Mouse (Mus musculus) cerebellum, adult 2 months (tissue): ENCODE measurements around the gene Masp1. TPM values are rescaled to one million over a fixed set of nuclear protein-coding genes. Genes with fewer than 3 reads are reported as not detected.

Experiments
- DNase-seq, 2 experiments: peaks; one replicate each; pipeline ENCODE4 v3.0.0; 2021
- H3K27ac ChIP-seq: fragments of 200-500 bp; 2 replicates; pipeline ENCODE4 v1.5.1; 2012; ENCODE audit warnings: low read length, control low read depth, inconsistent platforms; ENCODE audit not compliant: insufficient read depth
- H3K27me3 ChIP-seq: fragments of 200-500 bp; 2 replicates; pipeline ENCODE4 v1.6.1; 2012; ENCODE audit warnings: inconsistent platforms, mild to moderate bottlenecking, low read length, moderate library complexity; ENCODE audit not compliant: control insufficient read depth, insufficient read depth
- H3K4me1 ChIP-seq: fragments of 200-500 bp; 2 replicates; pipeline ENCODE4 v1.6.1; 2011; ENCODE audit warnings: low read length; ENCODE audit not compliant: control insufficient read depth, insufficient read depth
- H3K4me3 ChIP-seq: fragments of 200-500 bp; replicated peaks from 2 replicates; pipeline ENCODE3; 2011; ENCODE audit warnings: mild to moderate bottlenecking, low read depth, low read length, control low read depth; ENCODE audit not compliant: insufficient read depth
- CTCF ChIP-seq: fragments of 200-500 bp; IDR thresholded peaks from 2 replicates; pipeline ENCODE4 v1.5.1; 2011; ENCODE audit warnings: low read depth, mild to moderate bottlenecking, control low read depth, low read length, moderate library complexity, borderline replicate concordance; ENCODE audit not compliant: insufficient read depth
- POLR2A ChIP-seq: fragments of 200-500 bp; IDR thresholded peaks from 2 replicates; pipeline ENCODE4 v1.6.1; 2011; ENCODE audit warnings: low read length, control low read depth, borderline replicate concordance; ENCODE audit not compliant: insufficient read depth
- WGBS: fragments of 180-500 bp; shearing (Covaris S2); methylation state at CpG from one replicate; pipeline ENCODE4 v1.1.7; 2018; 5-methylcytosine and 5-hydroxymethylcytosine counted together
- polyA plus RNA-seq: library from polyadenylated mRNA; depleted of rRNA; stranded (reverse); fragments of >200 nt; gene quantifications from 2 replicates; pipeline ENCODE4 v1.2.3, GENCODE M21; 2012

The Masp1 gene
- polyA plus RNA-seq, 1 experiment: 13.7 TPM

DNA sequence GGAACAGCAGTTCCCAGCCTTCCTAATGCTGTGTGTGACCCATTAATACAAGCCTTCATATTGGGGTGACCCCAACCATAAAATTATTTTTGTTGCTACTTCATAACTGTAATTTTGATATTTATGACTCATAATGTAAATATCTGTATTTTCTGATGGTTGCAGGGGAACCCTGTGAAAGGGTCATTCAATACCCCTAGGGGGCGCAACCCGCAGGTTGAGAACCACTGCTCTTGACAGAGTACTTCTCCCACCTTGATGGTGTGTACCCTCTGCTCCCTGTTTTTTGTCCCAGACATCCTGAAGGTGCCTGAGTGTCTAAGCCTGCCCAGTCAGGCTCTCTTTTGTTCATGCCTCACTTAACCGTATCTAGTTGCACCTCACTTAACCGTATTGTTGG is 27.2 kb upstream of the Masp1 start:
- Histone ChIP-seq H3K27ac (no peak overlapping the region), H3K27me3 (no peaks in the 10 kb centered on the region; the same call in 1 of the 2 replicates), H3K4me1 (no peaks in the 10 kb centered on the region), H3K4me3 (no peak overlapping the region)
- no peak for DNase-seq
- 91% methylated on average over 4 of the region's 4 CpGs for WGBS
- TF ChIP-seq CTCF (0 out of 2 replicates have a peak, but pooled peaks have one; percentile 5), POLR2A (no peak)

DNA sequence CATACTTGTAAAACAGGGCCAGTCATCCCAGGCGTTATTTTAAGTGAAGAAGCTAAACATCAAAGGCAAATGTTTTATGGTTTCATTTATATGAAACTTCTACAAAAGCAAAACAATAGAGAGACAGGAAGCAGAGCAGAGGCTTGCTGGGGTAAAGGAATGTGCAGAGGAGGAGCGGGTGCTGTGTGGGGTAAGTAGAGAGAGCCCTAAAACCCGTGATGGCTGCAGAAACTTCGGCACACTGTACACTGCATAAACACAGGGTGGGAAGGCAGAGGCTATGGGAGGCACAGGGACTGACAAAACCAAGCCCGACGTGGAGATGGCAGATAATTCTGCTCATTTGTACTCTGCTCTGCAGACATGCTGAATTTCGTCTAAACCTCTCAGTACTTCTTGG is 23.7 kb upstream of the Masp1 start:
- 67% methylated on average over 7 of the region's 7 CpGs for WGBS
- no peak overlapping the region for H3K27ac ChIP-seq
- no peaks in the 10 kb centered on the region for H3K27me3 ChIP-seq
- DNase-seq: no peak
- TF ChIP-seq POLR2A (no peak), CTCF (no peak)
- no peak overlapping the region for H3K4me3 ChIP-seq
- H3K4me1 ChIP-seq: no peaks in the 10 kb centered on the region

DNA sequence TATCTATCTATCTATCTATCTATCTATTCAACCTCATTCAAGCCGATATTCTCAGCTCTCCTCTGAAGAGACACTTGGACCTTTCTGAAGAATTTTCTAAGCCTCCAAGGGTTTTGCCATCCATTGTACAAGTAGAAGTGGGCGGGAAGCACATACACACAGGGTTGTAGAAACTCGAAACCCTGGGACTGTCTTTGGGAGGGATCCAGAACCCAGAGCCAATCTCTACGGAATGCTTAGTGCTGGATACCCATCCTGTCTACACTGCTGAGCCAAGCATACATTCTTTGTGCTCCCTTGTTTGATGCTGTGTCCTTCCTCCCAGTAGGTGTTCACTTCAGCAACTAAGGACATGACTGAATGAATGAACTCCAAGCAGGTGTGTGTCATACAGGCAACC is 22.3 kb upstream of the Masp1 start:
- DNase-seq: no peak
- no peak overlapping the region for H3K27ac ChIP-seq
- H3K27me3 ChIP-seq: no peaks in the 10 kb centered on the region
- H3K4me3 ChIP-seq: no peak overlapping the region
- WGBS: 48% methylated on average over 4 of the region's 4 CpGs
- TF ChIP-seq CTCF (no peak), POLR2A (no peak)
- H3K4me1 ChIP-seq: no peaks in the 10 kb centered on the region

DNA sequence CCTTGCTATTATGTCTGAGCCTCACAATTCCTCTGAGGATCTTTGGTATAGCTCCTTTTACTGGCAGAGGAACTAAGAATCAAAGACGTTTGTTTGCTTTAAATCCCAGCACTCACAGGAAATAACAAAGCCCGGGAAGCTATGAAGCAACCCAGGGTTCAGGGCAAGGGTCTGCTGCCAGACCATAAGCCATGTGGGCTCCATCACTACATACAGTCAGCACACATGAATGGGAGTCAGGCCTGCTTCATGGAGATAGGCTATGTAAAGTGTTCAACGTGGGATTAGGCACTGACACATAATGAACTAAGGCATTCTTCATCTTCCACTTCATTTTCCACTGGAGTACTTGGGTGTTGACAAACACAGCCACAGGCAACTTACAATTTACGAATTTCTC is 20.4 kb upstream of the Masp1 start:
- 77% methylated on average over 4 of the region's 4 CpGs for WGBS
- Histone ChIP-seq H3K4me3 (no peak overlapping the region), H3K27me3 (no peaks in the 10 kb centered on the region), H3K27ac (no peak overlapping the region), H3K4me1 (no peaks in the 10 kb centered on the region)
- DNase-seq: no peak
- TF ChIP-seq CTCF (no peak), POLR2A (no peak)

DNA sequence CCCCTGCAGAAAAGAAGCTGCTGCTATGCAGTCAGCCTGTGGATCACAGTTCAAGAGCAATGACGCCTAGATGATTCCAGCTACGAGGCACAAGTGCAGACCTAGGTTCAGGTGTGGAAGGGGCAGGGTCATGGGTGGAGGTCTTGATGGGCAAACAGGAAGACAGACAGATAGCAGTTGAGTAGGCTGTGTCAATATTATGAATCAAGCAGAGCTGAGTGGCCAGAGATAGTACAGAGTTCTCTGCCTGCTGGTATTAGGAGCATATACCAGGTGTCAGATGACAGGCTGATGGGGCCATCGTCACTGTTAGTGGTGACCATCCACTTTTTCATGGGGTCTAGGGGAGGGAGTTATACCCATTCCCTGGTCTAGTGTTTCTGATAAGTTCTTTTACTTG is 13.1 kb upstream of the Masp1 start:
- Histone ChIP-seq H3K27ac (no peak overlapping the region), H3K4me3 (no peak overlapping the region), H3K4me1 (no peaks in the 10 kb centered on the region; the same call in 1 of the 2 replicates), H3K27me3 (no peaks in the 10 kb centered on the region)
- no peak for DNase-seq
- TF ChIP-seq CTCF: no peak
- no peak for TF ChIP-seq POLR2A
- WGBS: 88% methylated on average over 3 of the region's 3 CpGs

DNA sequence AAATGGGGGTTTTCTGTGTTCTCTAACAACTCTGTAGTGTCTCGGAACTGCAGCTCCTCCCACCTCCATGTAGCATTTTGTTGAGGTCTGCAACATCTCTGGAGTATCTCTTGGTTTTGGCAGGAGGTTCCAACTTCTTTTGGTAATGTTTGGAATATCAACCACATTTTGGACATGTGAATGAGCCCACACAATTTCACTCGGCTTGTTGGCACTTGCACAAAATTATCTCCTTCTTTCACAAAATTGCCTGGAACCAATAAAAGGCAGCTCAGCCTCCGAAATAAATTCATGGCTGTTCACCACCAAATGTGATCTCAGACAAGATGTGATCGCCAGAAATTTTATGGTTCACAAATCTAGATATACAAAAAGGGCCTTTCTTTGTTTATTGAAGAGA is 8.6 kb upstream of the Masp1 start:
- no peak overlapping the region for H3K27ac ChIP-seq
- WGBS: 35% methylated on average over 4 of the region's 4 CpGs
- no peaks in the 10 kb centered on the region for H3K27me3 ChIP-seq
- no peak for DNase-seq
- H3K4me1 ChIP-seq: no peaks in the 10 kb centered on the region; the same call in 1 of the 2 replicates
- no peak for TF ChIP-seq CTCF
- TF ChIP-seq POLR2A: no peak
- H3K4me3 ChIP-seq: no peak overlapping the region

DNA sequence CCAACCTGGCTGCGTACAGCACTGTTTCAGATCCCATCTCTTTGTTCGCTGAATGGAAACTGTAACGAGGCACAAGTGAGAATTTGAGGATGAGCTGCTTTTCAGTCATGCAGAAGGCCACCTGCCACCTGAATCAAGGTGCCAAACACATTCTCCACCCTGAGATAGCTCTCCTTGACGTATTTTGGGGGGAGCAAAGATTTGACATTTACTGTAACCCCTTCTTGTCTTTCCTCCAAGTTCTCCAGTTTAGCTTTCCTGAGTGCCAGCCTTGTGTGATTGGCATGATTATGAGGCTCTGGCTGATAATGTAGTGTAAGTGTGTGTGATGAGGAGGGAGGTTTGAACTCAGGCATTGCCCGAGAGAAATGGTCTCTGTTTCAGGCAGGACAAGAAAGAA is 1.5 kb upstream of the Masp1 start:
- DNase-seq: no peak
- Histone ChIP-seq H3K4me1 (no peaks in the 10 kb centered on the region; the same call in 1 of the 2 replicates), H3K27me3 (no peaks in the 10 kb centered on the region), H3K4me3 (no peak overlapping the region), H3K27ac (no peak overlapping the region)
- TF ChIP-seq POLR2A (no peak), CTCF (no peak)
- WGBS: 50% methylated on average over 5 of the region's 5 CpGs

DNA sequence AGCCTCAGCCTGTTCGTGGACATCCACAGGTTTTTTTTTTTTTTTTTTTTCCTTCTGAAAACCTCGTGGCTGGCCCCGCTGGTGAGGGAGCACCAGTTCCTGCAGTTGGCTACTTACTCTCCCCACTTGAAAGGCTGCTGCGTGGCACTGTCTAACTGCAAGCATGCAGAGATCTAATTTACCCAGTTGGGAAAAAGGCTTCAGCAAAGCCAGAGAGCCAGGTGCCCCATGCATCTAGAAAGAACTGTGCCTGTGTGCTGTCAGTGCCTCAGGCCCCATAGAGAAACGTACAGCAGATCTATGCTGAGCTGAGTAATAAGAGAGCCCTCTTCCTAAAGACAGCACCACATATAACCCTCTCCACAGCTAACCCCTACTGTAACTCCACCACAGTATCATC is 477 bp upstream of the Masp1 start:
- whole genome bisulfite sequencing: 46% methylated on average over 5 of the region's 5 CpGs
- Histone ChIP-seq H3K27ac (no peak overlapping the region), H3K4me1 (no peaks in the 10 kb centered on the region; the same call in 1 of the 2 replicates), H3K27me3 (no peaks in the 10 kb centered on the region; the same call in 1 of the 2 replicates), H3K4me3 (no peak overlapping the region)
- TF ChIP-seq POLR2A (no peak), CTCF (no peak)
- DNase-seq: no peak
